Mouse (Mus musculus) left cerebral cortex, adult 9 months (tissue): ENCODE measurements at regions not wholly inside any gene's neighbourhood (a gene's known extent, or its start where the extent isn't known, plus 50 kb on each side); places are given as distances from the start of the nearest gene placed in this dataset.

Experiments used
- DNase-seq, 2 experiments: peaks; one replicate each; pipeline ENCODE4 v3.0.0; 2022; ENCODE audit warnings: low spot score in 2 of 2

GRCm38 (mm10) chr4:93986189-93986588 is 570.2 kb upstream of the Gm10306 start:
- DNase-seq, result no peak

DNA sequence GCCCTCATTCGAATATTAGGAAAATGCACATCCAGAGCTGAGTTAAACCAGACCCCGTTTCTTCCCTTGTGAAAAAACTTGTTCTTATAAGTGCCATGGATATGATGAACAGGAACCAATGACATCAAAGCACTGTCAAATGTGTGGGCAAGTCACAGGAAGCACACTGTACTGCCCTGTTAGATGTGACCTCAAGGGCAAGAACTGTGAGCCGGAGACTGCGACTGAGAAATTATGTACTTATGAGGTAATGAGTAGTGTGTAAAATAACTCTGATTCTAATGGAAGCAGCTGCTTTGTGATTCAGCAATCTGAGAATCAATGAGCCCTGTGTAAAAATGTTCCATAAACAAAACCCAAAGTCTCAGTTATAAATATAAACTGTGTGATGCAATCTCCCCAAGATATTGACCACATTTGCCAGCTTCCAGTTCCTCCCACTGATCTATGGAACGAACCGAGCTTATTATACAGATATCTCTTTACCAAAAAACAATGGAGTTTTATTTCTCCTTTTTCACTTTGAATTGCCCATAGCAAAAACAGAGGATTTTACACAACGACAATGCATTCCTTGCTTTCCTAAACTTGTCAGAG is 566.0 kb upstream of the Gm10306 start:
- no peak for DNase-seq

- no peak for DNase-seq
These were observed 550.5 kb upstream of the Gm10306 start for GRCm38 (mm10) chr4:94005818-94006217.

DNA sequence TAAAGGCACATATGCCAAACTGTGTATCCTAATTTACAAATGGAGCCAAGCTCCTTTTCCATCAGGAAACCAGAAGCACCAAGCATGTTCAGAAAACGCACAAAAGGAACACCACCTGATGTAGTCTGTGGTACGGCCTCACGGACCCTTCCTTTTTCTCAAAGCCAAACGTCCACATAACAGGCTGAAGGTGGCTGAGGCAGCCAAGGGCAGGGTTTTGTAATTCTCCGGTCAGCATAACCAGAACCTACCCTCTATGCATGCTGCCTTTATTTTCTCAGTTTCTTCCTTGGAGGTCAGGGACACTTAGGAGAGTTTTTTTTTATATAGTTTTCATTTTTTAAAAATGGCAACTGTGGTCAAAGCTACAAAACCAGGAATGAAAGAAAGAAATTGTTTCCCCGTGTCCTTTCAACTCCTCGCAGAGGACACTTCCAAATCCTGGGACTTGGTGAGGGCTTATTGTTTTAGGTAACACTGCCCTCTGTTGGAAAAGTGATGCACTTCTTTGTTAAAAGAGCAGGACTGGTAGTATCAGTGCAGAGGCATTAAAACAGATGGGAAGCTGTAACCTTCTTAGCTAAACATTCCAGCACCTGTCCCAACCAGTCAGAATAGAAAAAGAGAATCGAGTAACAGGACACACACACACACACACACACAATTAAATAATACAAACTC is 549.1 kb upstream of the Gm10306 start:
- peak; percentile 14 to 49 for DNase-seq

DNA sequence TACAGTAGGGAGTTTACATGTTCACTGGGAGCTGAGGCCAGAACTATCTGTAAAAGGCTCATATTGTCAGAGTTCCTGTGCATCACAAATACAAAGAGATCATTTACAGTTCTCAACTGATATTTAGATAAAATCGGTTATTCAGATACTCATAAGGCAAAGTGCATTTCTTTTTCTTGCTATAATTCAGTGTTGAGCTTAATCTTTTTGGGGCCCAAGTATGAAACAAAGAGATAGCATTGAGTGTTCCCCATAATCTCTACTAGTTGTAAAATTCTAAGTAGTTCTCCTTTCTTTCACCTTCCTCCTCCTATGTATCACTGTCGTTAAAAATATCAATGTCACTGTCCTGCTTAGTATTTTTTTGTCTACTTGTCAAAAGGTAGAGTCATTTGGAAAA is 540.6 kb upstream of the Gm10306 start:
- DNase-seq, result no peak

DNA sequence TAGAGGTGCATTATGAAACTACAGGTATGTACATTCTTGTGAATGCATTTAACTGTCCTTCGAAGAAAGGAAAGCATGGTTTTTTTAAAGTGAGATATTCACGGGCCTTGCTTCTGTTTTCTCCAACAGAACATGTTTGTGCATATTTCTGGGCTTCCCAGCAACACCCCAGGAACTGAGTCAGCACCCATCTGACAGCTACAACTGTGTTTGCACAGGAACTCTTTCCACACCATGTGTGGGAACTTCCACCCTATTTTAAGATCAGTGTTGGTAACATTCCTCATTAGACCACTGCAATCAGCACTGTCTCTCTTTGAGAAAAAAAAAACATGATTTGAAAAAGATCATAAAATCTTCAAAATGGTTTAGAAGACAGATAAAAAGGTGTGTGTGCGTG is 538.6 kb upstream of the Gm10306 start:
- peak; percentile 44 to 72 for DNase-seq

DNA sequence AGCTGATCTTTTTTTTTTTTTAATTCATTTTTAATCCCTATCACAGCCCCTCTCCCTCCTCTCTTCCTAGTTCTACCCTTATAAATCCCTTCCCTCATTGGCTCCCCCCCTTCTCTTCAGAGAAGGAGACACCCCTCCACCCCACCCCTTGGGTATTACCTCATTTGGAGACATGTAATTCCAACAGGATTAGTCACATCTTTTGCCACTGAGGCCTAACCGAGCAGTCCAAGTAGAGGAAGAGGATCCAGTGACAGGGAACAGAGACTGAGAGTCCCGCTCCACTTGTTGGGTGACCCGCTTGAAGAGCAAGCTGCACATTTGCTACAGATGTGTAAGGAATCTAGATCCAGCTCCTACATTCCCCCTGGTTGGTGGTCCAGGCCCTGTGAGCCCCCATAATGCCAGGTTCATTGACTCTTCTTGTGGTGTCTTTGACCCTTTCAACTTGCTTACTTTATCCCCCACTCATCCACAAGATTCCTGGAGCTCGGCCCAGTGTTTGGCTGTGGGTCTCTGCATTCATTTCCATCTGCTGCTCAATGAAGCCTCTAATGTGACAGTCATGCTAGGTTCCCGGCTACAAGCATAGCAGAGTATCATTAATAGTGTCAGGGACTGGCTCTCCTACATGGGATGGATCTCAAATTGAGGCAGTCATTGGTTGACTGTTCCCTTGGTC is 506.6 kb upstream of the Gm10306 start:
- DNase-seq, result no peak

- DNase-seq, result no peak
These were observed 503.8 kb upstream of the Gm10306 start for GRCm38 (mm10) chr4:94052249-94053162.

GRCm38 (mm10) chr4:94073178-94073870 is 483.0 kb upstream of the Gm10306 start:
- no peak for DNase-seq

DNA sequence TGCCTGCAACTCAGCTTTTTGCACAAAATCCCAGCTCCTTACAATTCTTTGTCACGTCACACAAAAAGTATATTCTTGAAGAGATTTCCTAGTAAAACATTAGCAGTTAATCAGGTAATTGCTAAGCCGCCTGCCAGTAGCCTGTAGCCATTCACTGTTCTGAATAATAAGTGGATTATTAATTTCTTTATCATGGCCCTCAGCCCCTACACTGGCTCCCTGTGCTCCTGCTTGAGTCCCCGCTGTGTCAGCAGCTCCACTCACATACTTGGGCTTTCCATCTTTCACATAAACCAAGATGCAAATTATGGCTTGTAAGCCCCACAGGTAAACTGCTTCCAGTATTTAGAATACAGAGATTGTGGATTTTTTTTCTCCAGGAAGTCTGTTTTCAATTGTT is 473.5 kb upstream of the Gm10306 start:
- no peak for DNase-seq

DNA sequence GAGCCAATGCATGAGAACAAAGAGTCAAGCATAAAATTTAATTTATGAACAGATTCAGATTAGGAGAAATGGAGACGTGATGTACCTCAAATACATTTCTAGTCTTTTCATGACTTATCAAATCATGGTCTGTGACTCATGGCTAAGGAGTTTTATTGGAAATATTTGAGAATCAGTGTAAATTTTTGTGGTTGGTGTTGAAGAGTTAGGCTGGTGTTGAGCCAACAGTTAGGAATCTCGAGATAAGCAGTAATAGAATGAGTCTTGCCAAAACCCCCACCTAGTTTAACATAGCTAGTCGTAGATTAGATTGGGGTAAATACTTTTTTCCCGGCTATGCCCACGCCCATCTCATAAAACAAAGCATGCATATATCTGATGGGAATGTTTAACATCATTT is 462.0 kb upstream of the Gm10306 start:
- no peak for DNase-seq

- no peak for DNase-seq
These were observed 449.4 kb upstream of the Gm10306 start for GRCm38 (mm10) chr4:94106941-94107340.

DNA sequence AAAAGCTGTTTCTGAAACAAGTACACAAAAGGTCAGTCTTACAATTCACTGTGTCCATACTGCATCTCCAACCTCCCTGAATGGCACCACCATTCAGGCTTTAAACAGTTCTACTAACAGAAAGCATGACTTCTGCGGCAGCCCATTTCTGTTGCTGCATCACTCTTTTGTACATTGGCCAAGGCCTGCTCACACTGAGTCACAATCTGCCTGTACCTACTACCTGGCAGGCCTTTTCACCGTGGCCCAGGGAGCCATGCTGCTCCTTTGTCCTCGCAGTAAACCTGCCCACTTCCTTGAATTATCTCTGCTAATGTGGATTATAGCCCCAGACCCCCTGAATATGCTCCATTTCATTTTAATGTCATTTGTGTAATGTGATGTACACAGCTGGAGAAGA is 439.5 kb upstream of the Gm10306 start:
- no peak for DNase-seq

GRCm38 (mm10) chr4:94124177-94124576 is 432.2 kb upstream of the Gm10306 start:
- DNase-seq, result no peak

GRCm38 (mm10) chr4:94137921-94138320 is 418.4 kb upstream of the Gm10306 start:
- no peak for DNase-seq

- DNase-seq, result no peak
These were observed 411.2 kb upstream of the Gm10306 start for GRCm38 (mm10) chr4:94144901-94145801.

- DNase-seq, result no peak
These were observed 408.3 kb upstream of the Gm10306 start for GRCm38 (mm10) chr4:94147964-94148533.

DNA sequence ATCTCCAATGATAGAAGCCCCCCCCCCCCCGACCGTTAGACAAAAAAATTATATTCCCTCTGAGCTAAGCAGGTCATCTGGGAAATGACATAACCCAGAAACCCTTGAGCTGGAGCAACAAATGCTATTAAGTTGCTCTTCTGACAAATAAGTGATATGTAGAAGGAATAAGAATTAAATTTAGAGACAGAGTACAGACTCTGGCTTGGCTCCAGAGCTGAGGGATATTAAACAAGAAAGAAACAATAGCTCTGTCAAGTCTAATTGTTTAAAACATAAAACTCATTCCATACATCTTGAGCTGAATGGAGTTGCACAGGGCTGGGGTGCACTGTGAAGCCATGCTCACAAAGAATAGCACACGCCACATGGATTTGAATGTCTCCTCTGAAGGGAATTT is 407.3 kb upstream of the Gm10306 start:
- no peak for DNase-seq

- DNase-seq, result no peak
These were observed 395.7 kb upstream of the Gm10306 start for GRCm38 (mm10) chr4:94160620-94161019.

DNA sequence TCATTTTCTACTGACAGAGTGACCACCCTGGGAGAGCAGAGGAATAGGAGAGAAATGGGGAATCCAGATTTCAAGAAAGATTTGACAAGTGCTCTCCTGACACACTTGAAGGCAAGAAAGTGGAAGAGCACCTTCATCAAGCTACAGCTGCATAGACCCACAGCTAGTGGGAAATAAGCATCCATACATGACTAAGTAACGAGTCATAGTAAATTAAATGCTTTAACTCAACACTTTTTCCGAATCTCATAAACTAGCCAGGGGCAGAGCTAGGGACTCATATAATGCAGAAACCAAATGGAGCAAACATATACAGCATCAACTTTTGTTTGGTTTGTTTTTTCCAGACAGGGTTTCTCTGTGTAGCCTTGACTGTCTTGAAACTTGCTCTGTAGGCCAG is 383.2 kb upstream of the Gm10306 start:
- no peak for DNase-seq
